Mouse (Mus musculus): ENCODE data around the gene Prkce. TPM values are rescaled to one million over a fixed set of nuclear protein-coding genes. Genes with fewer than 3 reads are reported as not detected.

Gene Prkce
- polyA plus RNA-seq, 1 experiment from 2014 or later, result 1.1 TPM

- H3K27ac ChIP-seq, result no peak overlapping the region
- H3K36me3 ChIP-seq (ENCODE audit: inconsistent target), result no peaks in the 10 kb centered on the region
- no peaks in the 10 kb centered on the region for H3K79me2 ChIP-seq (ENCODE audit: inconsistent target)
- WGBS (ENCODE audit: missing documents), result 89% methylated on average over 14 of the region's 14 CpGs
- H3K4me3 ChIP-seq (ENCODE audit: inconsistent target), result no peak overlapping the region
Observed at GRCm38 (mm10) chr17:86302861-86303331, 135.3 kb downstream of the Prkce start.

GRCm38 (mm10) chr17:86303401-86304243, 136.0 kb downstream of the Prkce start:
- Histone ChIP-seq H3K79me2 (ENCODE audit: inconsistent target) (no peaks in the 10 kb centered on the region), H3K27ac (no peak overlapping the region), H3K4me3 (ENCODE audit: inconsistent target) (no peak overlapping the region), H3K36me3 (ENCODE audit: inconsistent target) (no peaks in the 10 kb centered on the region)
- 96% methylated on average over 18 of the region's 19 CpGs for WGBS (ENCODE audit: missing documents)

GRCm38 (mm10) chr17:86304923-86305630, 137.5 kb downstream of the Prkce start:
- WGBS (ENCODE audit: missing documents), result 93% methylated on average over 16 of the region's 17 CpGs

GRCm38 (mm10) chr17:86306161-86306560, 138.6 kb downstream of the Prkce start:
- 43% methylated on average over 7 of the region's 7 CpGs for WGBS (ENCODE audit: missing documents)

More at GRCm38 (mm10) chr17:86304923-86305630, 137.5 kb downstream of the Prkce start:
- H3K27ac ChIP-seq, result no peak overlapping the region
- no peaks in the 10 kb centered on the region for H3K36me3 ChIP-seq (ENCODE audit: inconsistent target)
- no peak overlapping the region for H3K4me3 ChIP-seq (ENCODE audit: inconsistent target)
- no peaks in the 10 kb centered on the region for H3K79me2 ChIP-seq (ENCODE audit: inconsistent target)

GRCm38 (mm10) chr17:86313413-86314139, 146.0 kb downstream of the Prkce start:
- Histone ChIP-seq H3K79me2 (ENCODE audit: inconsistent target) (no peaks in the 10 kb centered on the region), H3K27ac (no peak overlapping the region), H3K4me3 (ENCODE audit: inconsistent target) (no peak overlapping the region), H3K36me3 (ENCODE audit: inconsistent target) (no peaks in the 10 kb centered on the region)
- WGBS (ENCODE audit: missing documents), result 42% methylated on average over 8 of the region's 8 CpGs

More at GRCm38 (mm10) chr17:86306161-86306560, 138.6 kb downstream of the Prkce start:
- Histone ChIP-seq H3K36me3 (ENCODE audit: inconsistent target) (no peaks in the 10 kb centered on the region), H3K79me2 (ENCODE audit: inconsistent target) (no peaks in the 10 kb centered on the region), H3K4me3 (ENCODE audit: inconsistent target) (no peak overlapping the region), H3K27ac (no peak overlapping the region)

GRCm38 (mm10) chr17:86315874-86316273, 148.3 kb downstream of the Prkce start:
- WGBS (ENCODE audit: missing documents), result 96% methylated on average over 4 of the region's 4 CpGs
- Histone ChIP-seq H3K79me2 (ENCODE audit: inconsistent target) (no peaks in the 10 kb centered on the region), H3K27ac (no peak overlapping the region), H3K36me3 (ENCODE audit: inconsistent target) (no peaks in the 10 kb centered on the region), H3K4me3 (ENCODE audit: inconsistent target) (no peak overlapping the region)

GRCm38 (mm10) chr17:86316771-86317170, 149.2 kb downstream of the Prkce start:
- H3K27ac ChIP-seq, result no peak overlapping the region
- no peaks in the 10 kb centered on the region for H3K79me2 ChIP-seq (ENCODE audit: inconsistent target)
- H3K4me3 ChIP-seq (ENCODE audit: inconsistent target), result no peak overlapping the region
- H3K36me3 ChIP-seq (ENCODE audit: inconsistent target), result no peaks in the 10 kb centered on the region
- 96% methylated on average over 5 of the region's 5 CpGs for WGBS (ENCODE audit: missing documents)

- no peaks in the 10 kb centered on the region for H3K79me2 ChIP-seq (ENCODE audit: inconsistent target)
- no peak overlapping the region for H3K27ac ChIP-seq
- WGBS (ENCODE audit: missing documents), result 100% methylated on average over 4 of the region's 4 CpGs
- H3K36me3 ChIP-seq (ENCODE audit: inconsistent target), result no peaks in the 10 kb centered on the region
- H3K4me3 ChIP-seq (ENCODE audit: inconsistent target), result no peak overlapping the region
Observed at GRCm38 (mm10) chr17:86317197-86317596, 149.6 kb downstream of the Prkce start.

GRCm38 (mm10) chr17:86319967-86320602, 152.5 kb downstream of the Prkce start:
- H3K27ac ChIP-seq, result no peak overlapping the region
- 94% methylated on average over 13 of the region's 13 CpGs for WGBS (ENCODE audit: missing documents)
- H3K4me3 ChIP-seq (ENCODE audit: inconsistent target), result no peak overlapping the region
- no peaks in the 10 kb centered on the region for H3K79me2 ChIP-seq (ENCODE audit: inconsistent target)
- H3K36me3 ChIP-seq (ENCODE audit: inconsistent target), result no peaks in the 10 kb centered on the region

GRCm38 (mm10) chr17:86322840-86323239, 155.3 kb downstream of the Prkce start:
- Histone ChIP-seq H3K36me3 (ENCODE audit: inconsistent target) (no peaks in the 10 kb centered on the region), H3K79me2 (ENCODE audit: inconsistent target) (no peaks in the 10 kb centered on the region), H3K27ac (no peak overlapping the region), H3K4me3 (ENCODE audit: inconsistent target) (no peak overlapping the region)
- 15% methylated on average over 5 of the region's 5 CpGs for WGBS (ENCODE audit: missing documents)

GRCm38 (mm10) chr17:86323310-86323709, 155.7 kb downstream of the Prkce start:
- Histone ChIP-seq H3K4me3 (ENCODE audit: inconsistent target) (no peak overlapping the region), H3K27ac (no peak overlapping the region), H3K36me3 (ENCODE audit: inconsistent target) (no peaks in the 10 kb centered on the region), H3K79me2 (ENCODE audit: inconsistent target) (no peaks in the 10 kb centered on the region)
- 22% methylated on average over 4 of the region's 4 CpGs for WGBS (ENCODE audit: missing documents)

GRCm38 (mm10) chr17:86323909-86324686, 156.5 kb downstream of the Prkce start:
- H3K4me3 ChIP-seq (ENCODE audit: inconsistent target), result no peak overlapping the region
- no peak overlapping the region for H3K27ac ChIP-seq
- H3K79me2 ChIP-seq (ENCODE audit: inconsistent target), result no peaks in the 10 kb centered on the region
- 77% methylated on average over 4 of the region's 6 CpGs for whole genome bisulfite sequencing (ENCODE audit: missing documents)
- no peaks in the 10 kb centered on the region for H3K36me3 ChIP-seq (ENCODE audit: inconsistent target)

GRCm38 (mm10) chr17:86324756-86325155, 157.2 kb downstream of the Prkce start:
- no peaks in the 10 kb centered on the region for H3K36me3 ChIP-seq (ENCODE audit: inconsistent target)
- WGBS (ENCODE audit: missing documents), result 67% methylated on average over 7 of the region's 7 CpGs
- H3K27ac ChIP-seq, result no peak overlapping the region
- H3K4me3 ChIP-seq (ENCODE audit: inconsistent target), result no peak overlapping the region
- no peaks in the 10 kb centered on the region for H3K79me2 ChIP-seq (ENCODE audit: inconsistent target)
